Mouse (Mus musculus) kidney, postnatal 0 days (tissue): ENCODE results near the gene Iqgap2. TPM values are rescaled to one million over a fixed set of nuclear protein-coding genes. Genes with fewer than 3 reads are reported as not detected.

Source experiments
- ATAC-seq: fragments of 200-750 bp; cut with Nextera tagmentation; replicated peaks from 2 replicates; pipeline ENCODE4 v1.8.0; 2017; ENCODE audit warnings: low read depth, moderate number of reproducible peaks, moderate TSS enrichment, moderate library complexity; ENCODE audit not compliant: low FRiP score
- DNase-seq: peaks from one replicate; pipeline ENCODE4 v3.0.0-alpha.2; 2016; ENCODE audit warnings: low spot score
- H3K27ac ChIP-seq: fragments of 300-500 bp; sonication (generic); 2 replicates; pipeline ENCODE4 v1.5.1; 2014; ENCODE audit warnings: mild to moderate bottlenecking
- H3K27me3 ChIP-seq: fragments of 300-500 bp; sonication (generic); 2 replicates; pipeline ENCODE4 v1.6.1; 2014; ENCODE audit warnings: low read length, mixed read lengths; ENCODE audit not compliant: insufficient read depth
- H3K36me3 ChIP-seq: fragments of 300-500 bp; sonication (generic); 2 replicates; pipeline ENCODE4 v1.6.1; 2014; ENCODE audit warnings: low read length, mixed read lengths; ENCODE audit not compliant: insufficient read depth
- H3K4me1 ChIP-seq: fragments of 300-500 bp; sonication (generic); replicated peaks from 2 replicates; pipeline ENCODE4 v1.6.1; 2014; ENCODE audit warnings: antibody characterized with exemption, low read length, mixed read lengths; ENCODE audit not compliant: insufficient read depth
- H3K4me2 ChIP-seq: fragments of 300-500 bp; sonication (generic); 2 replicates; pipeline ENCODE4 v1.6.1; 2014; ENCODE audit warnings: mild to moderate bottlenecking, low read length, moderate library complexity, mixed read lengths
- H3K4me3 ChIP-seq: fragments of 300-500 bp; sonication (generic); replicated peaks from 2 replicates; pipeline ENCODE4 v1.5.1; 2014; ENCODE audit warnings: low read depth, low read length
- H3K9ac ChIP-seq: fragments of 300-500 bp; sonication (generic); 2 replicates; pipeline ENCODE4 v1.6.1; 2014; ENCODE audit warnings: low read depth, low read length
- H3K9me3 ChIP-seq: fragments of 300-500 bp; sonication (generic); replicated peaks from 2 replicates; pipeline ENCODE4 v1.6.1; 2016; ENCODE audit warnings: low read length, inconsistent platforms, mixed read lengths
- CTCF ChIP-seq: IDR thresholded peaks from 2 replicates; pipeline ENCODE4 v1.5.1; 2016; ENCODE audit warnings: antibody characterized with exemption, low read depth, mild to moderate bottlenecking, moderate library complexity
- WGBS: fragments of 180-500 bp; shearing (Covaris S2); extraction: QIAGEN DNeasy Blood & Tissue Kit; methylation state at CpG from one replicate; pipeline ENCODE4 v1.1.7; 2014; 5-methylcytosine and 5-hydroxymethylcytosine counted together
- polyA plus RNA-seq: library from polyadenylated mRNA; unstranded; fragments of >200 nt; fragmentation: Nextera tagmentation; extraction: Ambion mirVana; gene quantifications from 2 replicates; pipeline ENCODE4 v1.2.1, GENCODE M21; 2015

Gene Iqgap2
- polyA plus RNA-seq, 1 experiment from 2014 or later: 9.8 TPM

- Histone ChIP-seq H3K4me1 (no peaks in the 10 kb centered on the region), H3K27me3 (no peaks in the 10 kb centered on the region), H3K27ac (no peak overlapping the region), H3K4me3 (no peak overlapping the region), H3K4me2 (no peak overlapping the region), H3K9me3 (peaks cover 3% of the 10 kb centered on the region; the same call in 1 of the 2 replicates), H3K9ac (no peak overlapping the region), H3K36me3 (peaks cover 33% of the 10 kb centered on the region)
- TF ChIP-seq CTCF: no peak
- DNase-seq (no peak), ATAC-seq (no peak)
- 95% methylated on average over 8 of the region's 8 CpGs for WGBS
Measured at GRCm38 (mm10) chr13:95607019-95607418, 284.7 kb downstream of the Iqgap2 start.

GRCm38 (mm10) chr13:95604288-95604687 lies 287.4 kb downstream of the Iqgap2 start:
- Histone ChIP-seq H3K9ac (no peak overlapping the region), H3K27me3 (no peaks in the 10 kb centered on the region), H3K4me3 (no peak overlapping the region), H3K4me2 (no peak overlapping the region), H3K9me3 (0 out of 2 replicates have a peak, but pooled peaks cover 3% of the 10 kb centered on the region), H3K4me1 (no peaks in the 10 kb centered on the region), H3K36me3 (peaks cover 27% of the 10 kb centered on the region), H3K27ac (no peak overlapping the region)
- DNase-seq: no peak
- ATAC-seq: no peak
- no peak for TF ChIP-seq CTCF
- 97% methylated on average over 25 of the region's 25 CpGs for WGBS

- ATAC-seq: no peak
- Histone ChIP-seq H3K4me3 (no peak overlapping the region), H3K9me3 (no peaks in the 10 kb centered on the region), H3K4me2 (no peak overlapping the region), H3K9ac (no peak overlapping the region), H3K4me1 (no peaks in the 10 kb centered on the region), H3K36me3 (peaks cover 24% of the 10 kb centered on the region), H3K27ac (no peak overlapping the region), H3K27me3 (no peaks in the 10 kb centered on the region)
- WGBS: 61% methylated on average over 3 of the region's 3 CpGs
- DNase-seq: no peak
- TF ChIP-seq CTCF: no peak
Measured at GRCm38 (mm10) chr13:95599833-95600359, 291.8 kb downstream of the Iqgap2 start.

- H3K4me3 ChIP-seq: no peak overlapping the region
- 91% methylated on average over 18 of the region's 18 CpGs for WGBS
- TF ChIP-seq CTCF: no peak
- H3K9ac ChIP-seq: no peak overlapping the region
- no peak for DNase-seq
- H3K36me3 ChIP-seq: peaks cover 10% of the 10 kb centered on the region
- H3K27ac ChIP-seq: no peak overlapping the region
- H3K4me1 ChIP-seq: no peaks in the 10 kb centered on the region
- no peak overlapping the region for H3K4me2 ChIP-seq
- H3K9me3 ChIP-seq: no peaks in the 10 kb centered on the region
- no peak for ATAC-seq
- H3K27me3 ChIP-seq: no peaks in the 10 kb centered on the region
Measured at GRCm38 (mm10) chr13:95598232-95598920, 293.3 kb downstream of the Iqgap2 start.

GRCm38 (mm10) chr13:95597578-95597977 lies 294.1 kb downstream of the Iqgap2 start:
- no peak for DNase-seq

GRCm38 (mm10) chr13:95596689-95597088 lies 295.0 kb downstream of the Iqgap2 start:
- Histone ChIP-seq H3K4me2 (no peak overlapping the region), H3K4me1 (no peaks in the 10 kb centered on the region), H3K4me3 (no peak overlapping the region), H3K9ac (no peak overlapping the region), H3K9me3 (no peaks in the 10 kb centered on the region), H3K27me3 (no peaks in the 10 kb centered on the region), H3K27ac (no peak overlapping the region), H3K36me3 (no peaks in the 10 kb centered on the region)
- WGBS: 86% methylated on average over 7 of the region's 7 CpGs
- DNase-seq (no peak), ATAC-seq (no peak)
- no peak for TF ChIP-seq CTCF

More at GRCm38 (mm10) chr13:95597578-95597977, 294.1 kb downstream of the Iqgap2 start:
- H3K27me3 ChIP-seq: no peaks in the 10 kb centered on the region
- H3K4me3 ChIP-seq: no peak overlapping the region
- no peak overlapping the region for H3K9ac ChIP-seq
- H3K9me3 ChIP-seq: no peaks in the 10 kb centered on the region
- no peak overlapping the region for H3K27ac ChIP-seq
- H3K4me2 ChIP-seq: no peak overlapping the region
- WGBS: 93% methylated on average over 10 of the region's 10 CpGs
- H3K4me1 ChIP-seq: no peaks in the 10 kb centered on the region
- H3K36me3 ChIP-seq: peaks cover 3% of the 10 kb centered on the region
- TF ChIP-seq CTCF: no peak
- no peak for ATAC-seq
